Mouse (Mus musculus) MEL (cell line): ENCODE measurements at regions not wholly inside any gene's neighbourhood (a gene's known extent, or its start where the extent isn't known, plus 50 kb on each side); places are given as distances from the start of the nearest gene placed in this dataset.

ENCODE experiments used
- DNase-seq: peaks from one replicate; pipeline ENCODE4 v3.0.0; 2011; ENCODE audit warnings: low read depth, low spot score
- H3K27ac ChIP-seq: 2 replicates; pipeline ENCODE4 v1.5.1; 2012; ENCODE audit warnings: low read depth, mild to moderate bottlenecking, control low read depth, low read length, moderate library complexity; ENCODE audit not compliant: control insufficient read depth
- H3K27me3 ChIP-seq, 2 experiments: fragments of 150-350 bp in 1 of 2; sonication (generic) in 1 of 2; 2 replicates each; pipeline ENCODE4 v1.6.1; 2012; ENCODE audit warnings: low read length in 2 of 2, mild to moderate bottlenecking in 2 of 2, improper control_type of control experiment in 1 of 2, moderate library complexity in 1 of 2; ENCODE audit not compliant: insufficient read depth in 2 of 2, control insufficient read depth in 1 of 2
- H3K36me3 ChIP-seq, 2 experiments: 2 replicates each; pipeline ENCODE4 v1.6.1; 2012 to 2014; ENCODE audit warnings: low read length in 2 of 2, improper control_type of control experiment in 1 of 2, inconsistent platforms in 1 of 2, mild to moderate bottlenecking in 1 of 2; ENCODE audit not compliant: insufficient read depth in 2 of 2, control insufficient read depth in 1 of 2
- H3K4me1 ChIP-seq, 2 experiments: fragments of 150-350 bp in 1 of 2; sonication (generic) in 1 of 2; 2 replicates each; pipeline ENCODE4 v1.6.1; 2012; ENCODE audit warnings: low read length in 2 of 2, improper control_type of control experiment in 1 of 2, mild to moderate bottlenecking in 1 of 2; ENCODE audit not compliant: insufficient read depth in 2 of 2, control insufficient read depth in 1 of 2
- H3K4me3 ChIP-seq, 2 experiments: fragments of 150-350 bp in 1 of 2; sonication (generic) in 1 of 2; 2 replicates each; pipeline ENCODE4 v1.5.1; 2012; ENCODE audit warnings: low read depth in 2 of 2, low read length in 2 of 2, mild to moderate bottlenecking in 2 of 2, moderate library complexity in 2 of 2, control low read depth in 1 of 2, improper control_type of control experiment in 1 of 2; ENCODE audit not compliant: control insufficient read depth in 1 of 2, insufficient read depth in 1 of 2
- H3K79me2 ChIP-seq: 2 replicates; pipeline ENCODE4 v1.6.1; 2012; ENCODE audit warnings: mild to moderate bottlenecking, low read length, moderate library complexity; ENCODE audit not compliant: control insufficient read depth, poor library complexity, insufficient read depth
- H3K9ac ChIP-seq: 2 replicates; pipeline ENCODE4 v1.6.1; 2012; ENCODE audit warnings: low read depth, mild to moderate bottlenecking, control low read depth, low read length, moderate library complexity; ENCODE audit not compliant: control insufficient read depth, poor library complexity, severe bottlenecking
- H3K9me3 ChIP-seq: fragments of 150-350 bp; sonication (generic); replicated peaks from 2 replicates; pipeline ENCODE4 v1.6.1; 2012; ENCODE audit warnings: mild to moderate bottlenecking, low read length, improper control_type of control experiment, moderate library complexity; ENCODE audit not compliant: insufficient read depth
- BHLHE40 ChIP-seq: IDR thresholded peaks from 2 replicates; pipeline ENCODE4 v1.6.1; 2012; ENCODE audit warnings: low read depth, mild to moderate bottlenecking, inconsistent platforms, low read length, improper control_type of control experiment, borderline replicate concordance
- CHD1 ChIP-seq: IDR thresholded peaks from 2 replicates; pipeline ENCODE4 v1.6.1; 2012; ENCODE audit warnings: low read depth, mild to moderate bottlenecking, inconsistent platforms, low read length, improper control_type of control experiment
- CHD2 ChIP-seq: IDR thresholded peaks from 2 replicates; pipeline ENCODE4 v1.6.1; 2011; ENCODE audit warnings: low read length, improper control_type of control experiment
- CTCF ChIP-seq, 3 experiments: IDR thresholded peaks in 2 of 3; conservative IDR thresholded peaks in 1 of 3; 2 replicates each; pipeline ENCODE4 v1.5.1; 2011 to 2012; ENCODE audit warnings: low read length in 3 of 3, low read depth in 2 of 3, mild to moderate bottlenecking in 2 of 3, improper control_type of control experiment in 1 of 3, inconsistent platforms in 1 of 3, mixed read lengths in 1 of 3, moderate library complexity in 1 of 3; ENCODE audit not compliant: control insufficient read depth in 1 of 3, insufficient read depth in 1 of 3, poor library complexity in 1 of 3, severe bottlenecking in 1 of 3
- E2F4 ChIP-seq: IDR thresholded peaks from 2 replicates; pipeline ENCODE4 v1.6.1; 2011; ENCODE audit warnings: low read depth, low read length, improper control_type of control experiment, borderline replicate concordance
- ETS1 ChIP-seq: IDR thresholded peaks from 2 replicates; pipeline ENCODE4 v1.6.1; 2012; ENCODE audit warnings: low read depth, mild to moderate bottlenecking, inconsistent platforms, low read length, improper control_type of control experiment, moderate library complexity
- GABPA ChIP-seq: IDR thresholded peaks from 2 replicates; pipeline ENCODE4 v1.6.1; 2012; ENCODE audit warnings: low read depth, mild to moderate bottlenecking, inconsistent platforms, low read length, improper control_type of control experiment, moderate library complexity
- GATA1 ChIP-seq: IDR thresholded peaks from 2 replicates; pipeline ENCODE4 v1.6.1; 2011; ENCODE audit warnings: low read depth, low read length, improper control_type of control experiment
- HCFC1 ChIP-seq: IDR thresholded peaks from 2 replicates; pipeline ENCODE4 v1.6.1; 2012; ENCODE audit warnings: low read depth, mild to moderate bottlenecking, inconsistent platforms, low read length, improper control_type of control experiment, moderate library complexity
- JUND ChIP-seq: IDR thresholded peaks from 2 replicates; pipeline ENCODE4 v1.6.1; 2011; ENCODE audit warnings: low read depth, mild to moderate bottlenecking, improper control_type of control experiment, low read length
- MAX ChIP-seq: IDR thresholded peaks from 2 replicates; pipeline ENCODE4 v1.6.1; 2011; ENCODE audit warnings: low read length, improper control_type of control experiment
- MAZ ChIP-seq: IDR thresholded peaks from 2 replicates; pipeline ENCODE4 v1.6.1; 2012; ENCODE audit warnings: low read depth, mild to moderate bottlenecking, inconsistent platforms, low read length, improper control_type of control experiment
- MXI1 ChIP-seq: IDR thresholded peaks from 2 replicates; pipeline ENCODE4 v1.6.1; 2011; ENCODE audit warnings: mild to moderate bottlenecking, low read depth, low read length, improper control_type of control experiment
- MYB ChIP-seq: IDR thresholded peaks from 2 replicates; pipeline ENCODE4 v1.6.1; 2011; ENCODE audit warnings: mild to moderate bottlenecking, low read depth, low read length, improper control_type of control experiment
- NELFE ChIP-seq: IDR thresholded peaks from 2 replicates; pipeline ENCODE4 v1.6.1; 2011; ENCODE audit warnings: low read depth, low read length, improper control_type of control experiment
- POLR2A ChIP-seq, 2 experiments: IDR thresholded peaks; 2 replicates each; pipeline ENCODE4 v1.6.1; 2011 to 2012; ENCODE audit warnings: low read length in 2 of 2, mild to moderate bottlenecking in 2 of 2, control low read depth in 1 of 2, improper control_type of control experiment in 1 of 2, low read depth in 1 of 2, moderate library complexity in 1 of 2; ENCODE audit not compliant: control insufficient read depth in 1 of 2, insufficient read depth in 1 of 2, poor library complexity in 1 of 2
- POLR2AphosphoS2 ChIP-seq: IDR thresholded peaks from 2 replicates; pipeline ENCODE4 v1.6.1; 2011; ENCODE audit warnings: low read length, improper control_type of control experiment
- POLR2AphosphoS5 ChIP-seq: IDR thresholded peaks from 2 replicates; pipeline ENCODE4 v1.6.1; 2012; ENCODE audit warnings: low read depth, borderline replicate concordance, mild to moderate bottlenecking, inconsistent platforms, low read length, moderate library complexity, mixed read lengths
- RAD21 ChIP-seq: IDR thresholded peaks from 2 replicates; pipeline ENCODE4 v1.6.1; 2011; ENCODE audit warnings: mild to moderate bottlenecking, low read depth, low read length, improper control_type of control experiment
- TBP ChIP-seq: IDR thresholded peaks from 2 replicates; pipeline ENCODE4 v1.8.0; 2011; ENCODE audit warnings: low read depth, low read length, improper control_type of control experiment
- USF1 ChIP-seq: IDR thresholded peaks from 2 replicates; pipeline ENCODE4 v1.6.1; 2014; ENCODE audit warnings: low read depth, mild to moderate bottlenecking, inconsistent platforms, low read length, improper control_type of control experiment, moderate library complexity
- ZC3H11A ChIP-seq: IDR thresholded peaks from 2 replicates; pipeline ENCODE4 v1.6.1; 2012; ENCODE audit warnings: low read depth, mild to moderate bottlenecking, inconsistent platforms, low read length, improper control_type of control experiment
- ZKSCAN1 ChIP-seq: IDR thresholded peaks from 2 replicates; pipeline ENCODE4 v1.6.1; 2012; ENCODE audit warnings: low read depth, mild to moderate bottlenecking, inconsistent platforms, low read length, improper control_type of control experiment, moderate library complexity
- ZMIZ1 ChIP-seq: IDR thresholded peaks from 2 replicates; pipeline ENCODE4 v1.6.1; 2012; ENCODE audit warnings: low read depth, mild to moderate bottlenecking, inconsistent platforms, low read length, improper control_type of control experiment, moderate library complexity

DNA sequence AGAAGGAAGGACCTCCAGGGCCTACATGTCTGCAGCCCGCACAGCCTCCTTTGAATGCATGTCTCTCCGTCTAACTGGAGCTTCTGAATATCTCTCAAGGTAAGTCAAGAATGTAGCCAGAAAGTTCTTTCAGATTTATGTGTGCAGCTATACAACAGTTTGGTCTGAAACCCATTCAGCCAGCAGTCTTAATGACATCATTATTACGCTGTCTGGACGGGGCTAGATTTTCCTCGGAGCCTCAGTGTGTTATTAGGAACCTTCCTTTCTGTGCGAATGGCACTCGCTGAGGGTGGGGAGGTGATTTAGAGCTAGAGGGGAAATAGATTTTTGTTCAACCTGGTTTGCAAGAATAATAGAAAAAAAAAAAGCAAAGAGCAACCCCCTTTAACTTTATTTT, 116.9 kb upstream of the Rnf219 start:
- Histone ChIP-seq H3K9me3 (no peaks in the 10 kb centered on the region), H3K27me3 (no peaks in the 10 kb centered on the region), H3K4me1 (no peaks in the 10 kb centered on the region), H3K36me3 (no peaks in the 10 kb centered on the region), H3K9ac (no peak overlapping the region), H3K79me2 (no peaks in the 10 kb centered on the region), H3K27ac (no peak overlapping the region), H3K4me3 (no peak overlapping the region)
- no peak for DNase-seq
- TF ChIP-seq BHLHE40 (no peak), CHD1 (no peak), ZC3H11A (no peak), MYB (no peak), MAX (no peak), RAD21 (no peak), GABPA (no peak), USF1 (no peak), POLR2AphosphoS2 (no peak), ZKSCAN1 (no peak), MAZ (no peak), POLR2AphosphoS5 (no peak), ZMIZ1 (no peak), POLR2A (IDR thresholded peaks at IDR 0.05; ENCODE audit: control insufficient read depth in 1 of 2, insufficient read depth in 1 of 2, low read depth in 1 of 2, low read length in 2 of 2, poor library complexity in 1 of 2) (no peak), TBP (no peak), ETS1 (no peak), CTCF (IDR thresholded peaks at IDR 0.05 in 2 of 3, conservative IDR thresholded peaks at IDR 0.05 in 1 of 3; ENCODE audit: control insufficient read depth in 1 of 3, insufficient read depth in 1 of 3, low read depth in 2 of 3, low read length in 3 of 3, poor library complexity in 1 of 3, severe bottlenecking in 1 of 3) (no peak)

DNA sequence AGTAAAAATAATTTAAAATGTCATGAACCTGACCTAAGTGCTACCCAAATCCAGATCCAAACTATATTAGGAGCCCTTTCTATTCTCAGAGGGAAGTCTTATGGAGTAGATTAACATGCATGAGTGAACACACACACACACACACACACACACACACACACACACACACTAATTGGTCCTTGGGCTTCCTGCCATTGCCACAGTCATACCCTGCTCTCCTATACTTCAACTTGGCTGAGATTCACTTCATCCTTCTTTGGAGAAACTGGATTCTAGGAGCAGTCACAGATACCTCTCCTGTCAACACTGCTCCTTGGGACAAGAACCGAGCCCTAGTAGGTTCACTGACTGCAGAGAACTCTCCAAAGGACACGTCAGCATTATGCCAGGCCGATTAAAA, 89.0 kb upstream of the Rnf219 start:
- Histone ChIP-seq H3K36me3 (no peaks in the 10 kb centered on the region), H3K4me1 (no peaks in the 10 kb centered on the region), H3K27ac (no peak overlapping the region), H3K9ac (no peak overlapping the region), H3K79me2 (no peaks in the 10 kb centered on the region)
- no peak for DNase-seq
- TF ChIP-seq ZC3H11A (no peak), GATA1 (no peak), RAD21 (no peak), NELFE (no peak), MXI1 (no peak), GABPA (no peak), POLR2A (IDR thresholded peaks at IDR 0.05; ENCODE audit: control insufficient read depth in 1 of 2, insufficient read depth in 1 of 2, low read depth in 1 of 2, low read length in 2 of 2, poor library complexity in 1 of 2) (no peak), CHD2 (no peak), HCFC1 (no peak), E2F4 (no peak), ETS1 (no peak), ZMIZ1 (no peak), POLR2AphosphoS2 (no peak), MAX (no peak), JUND (no peak), ZKSCAN1 (no peak), MAZ (no peak)
- TF ChIP-seq, all 39 proteins: peak for 0
- H3K9me3 ChIP-seq = no peaks in the 10 kb centered on the region
- H3K27me3 ChIP-seq = no peaks in the 10 kb centered on the region; a peak in 1 of 4 replicates
- H3K4me3 ChIP-seq = no peak overlapping the region
